Mouse (Mus musculus) kidney, postnatal 0 days (tissue): Measurements from ENCODE around the gene Serbp1. TPM values are rescaled to one million over a fixed set of nuclear protein-coding genes. Genes with fewer than 3 reads are reported as not detected.

ENCODE experiments used
- ATAC-seq: fragments of 200-750 bp; cut with Nextera tagmentation; replicated peaks from 2 replicates; pipeline ENCODE4 v1.8.0; 2017; ENCODE audit warnings: low read depth, moderate number of reproducible peaks, moderate TSS enrichment, moderate library complexity; ENCODE audit not compliant: low FRiP score
- DNase-seq: peaks from one replicate; pipeline ENCODE4 v3.0.0-alpha.2; 2016; ENCODE audit warnings: low spot score
- H3K27ac ChIP-seq: fragments of 300-500 bp; sonication (generic); 2 replicates; pipeline ENCODE4 v1.5.1; 2014; ENCODE audit warnings: mild to moderate bottlenecking
- H3K27me3 ChIP-seq: fragments of 300-500 bp; sonication (generic); 2 replicates; pipeline ENCODE4 v1.6.1; 2014; ENCODE audit warnings: low read length, mixed read lengths; ENCODE audit not compliant: insufficient read depth
- H3K36me3 ChIP-seq: fragments of 300-500 bp; sonication (generic); 2 replicates; pipeline ENCODE4 v1.6.1; 2014; ENCODE audit warnings: low read length, mixed read lengths; ENCODE audit not compliant: insufficient read depth
- H3K4me1 ChIP-seq: fragments of 300-500 bp; sonication (generic); replicated peaks from 2 replicates; pipeline ENCODE4 v1.6.1; 2014; ENCODE audit warnings: antibody characterized with exemption, low read length, mixed read lengths; ENCODE audit not compliant: insufficient read depth
- H3K4me2 ChIP-seq: fragments of 300-500 bp; sonication (generic); 2 replicates; pipeline ENCODE4 v1.6.1; 2014; ENCODE audit warnings: mild to moderate bottlenecking, low read length, moderate library complexity, mixed read lengths
- H3K4me3 ChIP-seq: fragments of 300-500 bp; sonication (generic); replicated peaks from 2 replicates; pipeline ENCODE4 v1.5.1; 2014; ENCODE audit warnings: low read depth, low read length
- H3K9ac ChIP-seq: fragments of 300-500 bp; sonication (generic); 2 replicates; pipeline ENCODE4 v1.6.1; 2014; ENCODE audit warnings: low read depth, low read length
- H3K9me3 ChIP-seq: fragments of 300-500 bp; sonication (generic); replicated peaks from 2 replicates; pipeline ENCODE4 v1.6.1; 2016; ENCODE audit warnings: low read length, inconsistent platforms, mixed read lengths
- CTCF ChIP-seq: IDR thresholded peaks from 2 replicates; pipeline ENCODE4 v1.5.1; 2016; ENCODE audit warnings: antibody characterized with exemption, low read depth, mild to moderate bottlenecking, moderate library complexity
- WGBS: fragments of 180-500 bp; shearing (Covaris S2); extraction: QIAGEN DNeasy Blood & Tissue Kit; methylation state at CpG from one replicate; pipeline ENCODE4 v1.1.7; 2014; 5-methylcytosine and 5-hydroxymethylcytosine counted together
- polyA plus RNA-seq: library from polyadenylated mRNA; unstranded; fragments of >200 nt; fragmentation: Nextera tagmentation; extraction: Ambion mirVana; gene quantifications from 2 replicates; pipeline ENCODE4 v1.2.1, GENCODE M21; 2015

Serbp1 gene
- polyA plus RNA-seq, 1 experiment from 2014 or later = 371 TPM

- Histone ChIP-seq H3K9me3 (no peaks in the 10 kb centered on the region), H3K36me3 (no peaks in the 10 kb centered on the region), H3K27ac (no peak overlapping the region), H3K4me2 (no peak overlapping the region), H3K4me1 (no peaks in the 10 kb centered on the region), H3K4me3 (no peak overlapping the region), H3K9ac (no peak overlapping the region), H3K27me3 (no peaks in the 10 kb centered on the region)
- no peak for TF ChIP-seq CTCF
- 71% methylated on average over 3 of the region's 3 CpGs for WGBS
- DNase-seq (no peak), ATAC-seq (no peak)
Observed at GRCm38 (mm10) chr6:67308994-67309393, 71.0 kb downstream of the Serbp1 start.

- Histone ChIP-seq H3K4me2 (no peak overlapping the region), H3K9ac (no peak overlapping the region), H3K36me3 (no peaks in the 10 kb centered on the region), H3K27me3 (no peaks in the 10 kb centered on the region), H3K9me3 (no peaks in the 10 kb centered on the region), H3K4me3 (no peak overlapping the region), H3K27ac (no peak overlapping the region), H3K4me1 (no peaks in the 10 kb centered on the region)
- ATAC-seq (no peak), DNase-seq (no peak)
- 86% methylated on average over 3 of the region's 3 CpGs for WGBS
- no peak for TF ChIP-seq CTCF
Observed at GRCm38 (mm10) chr6:67309752-67310151, 71.8 kb downstream of the Serbp1 start.

GRCm38 (mm10) chr6:67314697-67315096, 76.7 kb downstream of the Serbp1 start:
- no peak overlapping the region for H3K27ac ChIP-seq
- no peak overlapping the region for H3K9ac ChIP-seq
- no peak for DNase-seq
- H3K9me3 ChIP-seq = no peaks in the 10 kb centered on the region
- ATAC-seq = no peak
- TF ChIP-seq CTCF = no peak
- 63% methylated on average over 1 of the region's 1 CpGs for WGBS
- H3K4me2 ChIP-seq = no peak overlapping the region
- no peaks in the 10 kb centered on the region for H3K27me3 ChIP-seq
- no peak overlapping the region for H3K4me3 ChIP-seq
- H3K4me1 ChIP-seq = no peaks in the 10 kb centered on the region
- no peaks in the 10 kb centered on the region for H3K36me3 ChIP-seq

DNA sequence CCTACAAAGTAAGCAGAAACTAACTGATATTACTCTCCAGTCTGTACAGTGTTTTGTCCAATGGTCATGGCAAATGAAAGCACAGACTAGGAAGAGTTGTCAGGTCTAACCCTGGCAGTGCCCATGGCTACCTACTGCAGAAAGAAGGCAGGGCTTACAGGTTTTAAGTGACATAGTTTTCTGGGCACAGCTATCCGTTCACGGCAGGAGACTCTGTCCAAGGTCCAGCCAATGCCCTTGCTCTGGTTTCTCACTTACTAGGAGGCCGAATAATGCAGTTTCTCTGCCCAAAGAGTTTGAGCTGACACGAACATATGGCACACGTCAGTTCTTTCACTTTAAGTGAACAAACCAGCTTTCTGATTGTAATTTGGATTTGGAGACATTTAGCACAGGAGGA, 79.1 kb downstream of the Serbp1 start:
- TF ChIP-seq CTCF = no peak
- ATAC-seq = no peak

DNA sequence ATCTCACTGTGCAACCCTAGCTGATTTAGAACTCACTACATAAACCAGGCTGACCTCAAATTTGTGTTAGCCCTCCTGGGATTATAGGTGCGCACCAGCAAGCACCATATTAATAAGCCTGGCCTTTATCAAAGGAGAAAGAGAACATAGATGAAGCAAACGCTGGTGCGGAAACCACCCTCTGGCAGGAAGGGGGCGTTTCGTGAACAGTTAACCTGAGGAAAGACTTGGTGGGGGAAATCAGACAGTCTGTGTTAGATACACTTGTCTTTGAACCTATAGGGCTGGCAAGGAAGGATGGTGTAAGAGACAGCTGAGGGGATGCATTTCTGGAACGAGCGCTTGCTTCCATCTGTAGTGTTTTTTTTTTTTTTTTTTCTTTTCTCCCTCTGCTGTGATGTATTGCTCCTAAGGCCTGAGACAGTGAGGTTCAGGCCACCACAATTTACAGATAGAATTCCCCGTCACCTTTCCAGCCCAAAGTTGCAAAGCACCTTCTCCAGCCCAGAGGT, 79.9 kb downstream of the Serbp1 start:
- H3K4me1 ChIP-seq = no peaks in the 10 kb centered on the region
- 78% methylated on average over 8 of the region's 8 CpGs for WGBS

More for the DNA sequence above, 79.1 kb downstream of the Serbp1 start:
- H3K27ac ChIP-seq = no peak overlapping the region
- no peak for DNase-seq
- no peaks in the 10 kb centered on the region for H3K9me3 ChIP-seq
- H3K9ac ChIP-seq = no peak overlapping the region
- no peak overlapping the region for H3K4me2 ChIP-seq
- WGBS = 53% methylated on average over 5 of the region's 5 CpGs
- no peaks in the 10 kb centered on the region for H3K36me3 ChIP-seq
- no peak overlapping the region for H3K4me3 ChIP-seq
- no peaks in the 10 kb centered on the region for H3K27me3 ChIP-seq
- no peaks in the 10 kb centered on the region for H3K4me1 ChIP-seq

GRCm38 (mm10) chr6:67318451-67318850, 80.5 kb downstream of the Serbp1 start:
- DNase-seq = peak; percentile 77

More for the DNA sequence above, 79.9 kb downstream of the Serbp1 start:
- Histone ChIP-seq H3K9me3 (no peaks in the 10 kb centered on the region), H3K4me3 (no peak overlapping the region), H3K9ac (no peak overlapping the region), H3K27me3 (no peaks in the 10 kb centered on the region), H3K36me3 (no peaks in the 10 kb centered on the region), H3K4me2 (no peak overlapping the region), H3K27ac (no peak overlapping the region)
- DNase-seq = no peak
- TF ChIP-seq CTCF = no peak
- ATAC-seq = no peak

GRCm38 (mm10) chr6:67323788-67324187, 85.8 kb downstream of the Serbp1 start:
- Histone ChIP-seq H3K4me1 (no peaks in the 10 kb centered on the region), H3K4me3 (no peak overlapping the region), H3K9me3 (no peaks in the 10 kb centered on the region), H3K4me2 (no peak overlapping the region), H3K36me3 (no peaks in the 10 kb centered on the region), H3K27ac (no peak overlapping the region), H3K27me3 (no peaks in the 10 kb centered on the region), H3K9ac (no peak overlapping the region)
- WGBS = 71% methylated on average over 3 of the region's 3 CpGs
- no peak for DNase-seq
- no peak for TF ChIP-seq CTCF
- no peak for ATAC-seq

More at GRCm38 (mm10) chr6:67318451-67318850, 80.5 kb downstream of the Serbp1 start:
- ATAC-seq = peak; percentile 63; the same call in 1 of the 2 replicates
- H3K27ac ChIP-seq = no peak overlapping the region
- no peak overlapping the region for H3K4me2 ChIP-seq
- H3K9me3 ChIP-seq = no peaks in the 10 kb centered on the region
- H3K36me3 ChIP-seq = no peaks in the 10 kb centered on the region
- no peaks in the 10 kb centered on the region for H3K27me3 ChIP-seq
- 28% methylated on average over 10 of the region's 10 CpGs for WGBS
- no peak overlapping the region for H3K9ac ChIP-seq
- no peaks in the 10 kb centered on the region for H3K4me1 ChIP-seq
- peak; percentile 76 for TF ChIP-seq CTCF
- H3K4me3 ChIP-seq = no peak overlapping the region
